Mouse (Mus musculus): ENCODE data around the gene Klf7. TPM values are rescaled to one million over a fixed set of nuclear protein-coding genes. Genes with fewer than 3 reads are reported as not detected.

Gene Klf7
- total and polyA plus RNA-seq, 3 experiments = 1.6 to 3.1 TPM; not detected in 1

- H3K27ac ChIP-seq (ENCODE audit: control insufficient read depth, low read depth, low read length) = no peak overlapping the region
- no peak for DNase-seq (ENCODE audit: low read depth, low spot score)
- peaks cover 0 to 1% of the 10 kb centered on the region in 2 experiments; a peak in 1 of 4 replicates for H3K27me3 ChIP-seq (ENCODE audit: control insufficient read depth in 1 of 2, insufficient read depth in 2 of 2, low read length in 2 of 2)
- H3K9me3 ChIP-seq (replicated peaks; ENCODE audit: insufficient read depth, low read length) = no peaks in the 10 kb centered on the region
- H3K4me1 ChIP-seq (ENCODE audit: control insufficient read depth in 1 of 2, insufficient read depth in 2 of 2, low read length in 2 of 2) = no peaks in the 10 kb centered on the region
- TF ChIP-seq ZKSCAN1 (IDR thresholded peaks at IDR 0.05; ENCODE audit: low read depth, low read length) (no peak), USF2 (IDR thresholded peaks at IDR 0.05; ENCODE audit: borderline replicate concordance in 1 of 2, insufficient read depth in 1 of 2, low read depth in 1 of 2, low read length in 2 of 2) (no peak), RCOR1 (IDR thresholded peaks at IDR 0.05; ENCODE audit: low read depth, low read length) (no peak), TCF12 (IDR thresholded peaks at IDR 0.05; ENCODE audit: low read depth, low read length) (no peak), HCFC1 (IDR thresholded peaks at IDR 0.05; ENCODE audit: low read depth, low read length) (no peak), JUND (IDR thresholded peaks at IDR 0.05; ENCODE audit: low read depth, low read length) (no peak), CHD1 (IDR thresholded peaks at IDR 0.05; ENCODE audit: low read depth, low read length) (no peak), MAFK (IDR thresholded peaks at IDR 0.05; ENCODE audit: borderline replicate concordance, low read depth, low read length) (no peak), ZC3H11A (IDR thresholded peaks at IDR 0.05; ENCODE audit: low read depth, low read length) (no peak), ZMIZ1 (IDR thresholded peaks at IDR 0.05; ENCODE audit: low read depth, low read length) (no peak), UBTF (IDR thresholded peaks at IDR 0.05; ENCODE audit: borderline replicate concordance, insufficient read depth, low read depth, low read length) (no peak), GABPA (IDR thresholded peaks at IDR 0.05; ENCODE audit: low read depth, low read length) (no peak), ETS1 (IDR thresholded peaks at IDR 0.05; ENCODE audit: low read depth, low read length) (no peak), MYC (IDR thresholded peaks at IDR 0.05; ENCODE audit: low read depth, low read length) (no peak), CTCF (IDR thresholded peaks at IDR 0.05 in 2 of 3, conservative IDR thresholded peaks at IDR 0.05 in 1 of 3; ENCODE audit: control insufficient read depth in 1 of 3, insufficient read depth in 1 of 3, low read depth in 2 of 3, low read length in 3 of 3, poor library complexity in 1 of 3, severe bottlenecking in 1 of 3) (no peak), POLR2AphosphoS5 (IDR thresholded peaks at IDR 0.05; ENCODE audit: borderline replicate concordance, low read depth, low read length) (no peak)
- no peaks in the 10 kb centered on the region for H3K79me2 ChIP-seq (ENCODE audit: control insufficient read depth, insufficient read depth, low read length, poor library complexity)
- no peaks in the 10 kb centered on the region for H3K36me3 ChIP-seq (ENCODE audit: control insufficient read depth in 1 of 2, insufficient read depth in 2 of 2, low read length in 2 of 2)
- no peak overlapping the region for H3K9ac ChIP-seq (ENCODE audit: control insufficient read depth, low read depth, low read length, poor library complexity, severe bottlenecking)
- H3K4me3 ChIP-seq (ENCODE audit: control insufficient read depth in 1 of 2, insufficient read depth in 1 of 2, low read depth in 2 of 2, low read length in 2 of 2) = no peak overlapping the region
Observed at GRCm38 (mm10) chr1:63995137-63995492, 127.0 kb downstream of the Klf7 start.

- Histone ChIP-seq H3K4me1 (ENCODE audit: control insufficient read depth in 1 of 2, insufficient read depth in 2 of 2, low read length in 2 of 2) (no peaks in the 10 kb centered on the region), H3K27me3 (ENCODE audit: control insufficient read depth in 1 of 2, insufficient read depth in 2 of 2, low read length in 2 of 2) (peaks cover 0 to 1% of the 10 kb centered on the region in 2 experiments; a peak in 1 of 4 replicates), H3K9ac (ENCODE audit: control insufficient read depth, low read depth, low read length, poor library complexity, severe bottlenecking) (no peak overlapping the region), H3K79me2 (ENCODE audit: control insufficient read depth, insufficient read depth, low read length, poor library complexity) (no peaks in the 10 kb centered on the region), H3K9me3 (replicated peaks; ENCODE audit: insufficient read depth, low read length) (no peaks in the 10 kb centered on the region), H3K4me3 (ENCODE audit: control insufficient read depth in 1 of 2, insufficient read depth in 1 of 2, low read depth in 2 of 2, low read length in 2 of 2) (no peak overlapping the region), H3K27ac (ENCODE audit: control insufficient read depth, low read depth, low read length) (no peak overlapping the region), H3K36me3 (ENCODE audit: control insufficient read depth in 1 of 2, insufficient read depth in 2 of 2, low read length in 2 of 2) (no peaks in the 10 kb centered on the region)
- TF ChIP-seq ZNF384 (IDR thresholded peaks at IDR 0.05; ENCODE audit: low read depth, low read length) (no peak), MAZ (IDR thresholded peaks at IDR 0.05; ENCODE audit: low read depth, low read length) (no peak), KAT2A (conservative IDR thresholded peaks at IDR 0.05; ENCODE audit: low read depth, low read length) (no peak), ETS1 (IDR thresholded peaks at IDR 0.05; ENCODE audit: low read depth, low read length) (no peak), POLR2AphosphoS2 (IDR thresholded peaks at IDR 0.05; ENCODE audit: low read length) (no peak), USF1 (IDR thresholded peaks at IDR 0.05; ENCODE audit: low read depth, low read length) (no peak), HCFC1 (IDR thresholded peaks at IDR 0.05; ENCODE audit: low read depth, low read length) (no peak), SIN3A (IDR thresholded peaks at IDR 0.05; ENCODE audit: low read length) (no peak), MAX (IDR thresholded peaks at IDR 0.05; ENCODE audit: low read length) (no peak), MEF2A (IDR thresholded peaks at IDR 0.05; ENCODE audit: extremely low read depth, insufficient replicate concordance, low read depth, low read length, poor library complexity, severe bottlenecking) (no peak), UBTF (IDR thresholded peaks at IDR 0.05; ENCODE audit: borderline replicate concordance, insufficient read depth, low read depth, low read length) (no peak), NRF1 (IDR thresholded peaks at IDR 0.05; ENCODE audit: insufficient read depth, low read depth, low read length, poor library complexity, severe bottlenecking) (no peak), POLR2AphosphoS5 (IDR thresholded peaks at IDR 0.05; ENCODE audit: borderline replicate concordance, low read depth, low read length) (no peak), ZKSCAN1 (IDR thresholded peaks at IDR 0.05; ENCODE audit: low read depth, low read length) (no peak), ZMIZ1 (IDR thresholded peaks at IDR 0.05; ENCODE audit: low read depth, low read length) (no peak), JUND (IDR thresholded peaks at IDR 0.05; ENCODE audit: low read depth, low read length) (no peak)
- DNase-seq (ENCODE audit: low read depth, low spot score) = no peak
Observed at GRCm38 (mm10) chr1:63994248-63995136, 127.6 kb downstream of the Klf7 start.

Measured in MEL (cell line).